Mouse (Mus musculus): ENCODE measurements at regions not wholly inside any gene's neighbourhood (a gene's known extent, or its start where the extent isn't known, plus 50 kb on each side); places are given as distances from the start of the nearest gene placed in this dataset.

DNA sequence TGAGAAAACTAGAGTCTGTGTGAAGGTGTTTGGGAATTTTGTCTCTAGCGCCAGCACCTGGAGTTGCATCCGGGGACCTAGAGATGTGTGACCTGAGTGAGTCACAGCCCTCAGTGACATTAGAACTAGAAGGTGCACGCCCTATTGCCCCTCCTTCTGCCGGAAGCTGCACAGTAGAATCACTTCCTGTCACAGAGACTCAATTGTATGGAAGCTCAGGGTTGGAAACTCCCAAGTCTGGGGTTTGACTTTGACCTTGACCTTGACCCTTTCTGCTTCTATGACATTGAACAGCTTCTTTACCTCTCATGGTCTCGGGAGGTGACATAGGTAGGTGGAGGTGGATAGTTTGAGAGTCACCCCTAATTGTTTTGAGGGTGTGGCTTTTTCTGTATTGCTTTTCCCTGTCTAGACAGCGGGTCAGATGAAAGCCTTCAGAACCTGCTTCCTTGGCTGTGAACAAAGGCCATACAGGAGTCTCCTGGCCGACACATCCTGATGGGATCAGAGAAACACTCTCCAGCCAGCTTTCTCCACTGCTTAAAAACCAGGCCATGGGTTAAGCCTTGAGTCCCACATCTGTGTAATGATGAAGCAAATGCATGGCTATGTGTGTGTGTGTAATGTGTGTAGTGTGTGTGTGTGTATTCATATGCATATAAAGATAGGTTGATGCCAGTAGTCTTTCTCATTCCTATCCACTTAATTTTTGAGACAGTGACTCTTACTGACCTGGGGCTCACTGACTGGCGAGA, 328.7 kb downstream of the Gm45692 start:
- no peak for DNase-seq

DNA sequence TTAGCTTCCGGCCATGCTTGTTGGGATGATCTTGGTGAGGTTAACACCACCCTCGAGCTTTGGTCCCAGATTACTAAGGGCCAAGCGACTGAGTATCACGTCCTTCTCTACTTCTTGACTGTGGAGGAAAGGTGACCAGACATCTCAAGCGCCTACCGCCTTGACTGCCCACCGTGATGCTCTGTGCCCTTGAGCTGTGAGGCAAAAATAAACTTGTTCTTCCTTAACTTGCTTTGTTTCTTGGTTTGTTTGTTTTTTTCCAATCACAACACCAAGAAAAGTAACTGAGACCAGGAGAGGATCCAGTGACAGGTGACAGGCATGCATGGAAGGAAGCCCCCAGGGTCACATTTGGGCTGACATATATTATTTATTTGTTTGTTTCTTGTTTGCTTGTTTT, 330.0 kb downstream of the Gm45692 start:
- DNase-seq, result no peak

DNA sequence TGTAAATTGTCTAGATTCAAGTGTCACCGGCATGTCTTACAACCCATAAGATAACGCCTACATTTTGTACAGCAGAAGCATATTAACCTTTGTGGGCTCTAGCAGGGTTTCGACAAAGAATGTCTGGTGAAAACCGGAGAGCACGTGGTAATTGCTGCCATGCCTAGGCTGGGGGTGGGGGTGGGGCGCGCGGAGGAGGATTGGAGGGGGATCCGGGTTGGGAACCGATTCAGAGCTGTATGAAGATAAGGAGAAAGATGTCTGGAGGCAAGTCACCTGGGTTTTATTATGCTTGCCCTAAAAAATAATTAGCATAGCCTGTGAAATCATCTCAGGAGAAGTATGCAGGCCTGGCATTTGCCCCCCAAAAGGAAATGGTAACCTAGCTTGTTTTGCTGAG, 331.2 kb downstream of the Gm45692 start:
- DNase-seq, result no peak

DNA sequence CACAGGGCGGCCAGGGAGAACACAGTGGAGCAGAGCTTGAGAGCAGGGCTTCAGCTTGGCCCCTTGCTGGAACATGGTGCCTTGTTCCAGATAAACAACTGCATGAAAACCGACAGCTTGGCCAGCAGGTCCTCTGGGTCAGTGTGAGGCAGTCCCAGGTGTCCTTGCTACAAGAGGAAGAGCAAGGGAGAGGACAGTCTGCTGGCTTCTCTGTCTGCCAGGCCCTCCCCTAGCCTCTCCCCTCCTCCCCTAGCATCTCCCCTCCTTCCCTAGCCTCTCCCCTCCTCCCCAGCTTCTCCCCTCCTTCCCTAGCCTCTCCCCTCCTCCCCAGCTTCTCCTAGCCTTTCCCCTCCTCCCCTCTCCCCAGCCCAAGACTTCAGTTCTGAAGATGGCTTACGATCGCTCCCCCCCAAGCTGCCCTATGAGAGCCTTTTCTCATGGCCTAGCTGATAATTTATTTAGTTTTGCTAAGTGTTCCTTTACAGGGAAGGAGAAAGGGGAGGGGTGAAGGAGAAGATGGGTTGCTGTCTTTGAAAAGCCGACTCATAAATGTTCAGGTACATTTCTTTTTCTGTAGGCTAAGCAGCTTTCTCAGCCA, 333.7 kb downstream of the Gm45692 start:
- no peak for DNase-seq

DNA sequence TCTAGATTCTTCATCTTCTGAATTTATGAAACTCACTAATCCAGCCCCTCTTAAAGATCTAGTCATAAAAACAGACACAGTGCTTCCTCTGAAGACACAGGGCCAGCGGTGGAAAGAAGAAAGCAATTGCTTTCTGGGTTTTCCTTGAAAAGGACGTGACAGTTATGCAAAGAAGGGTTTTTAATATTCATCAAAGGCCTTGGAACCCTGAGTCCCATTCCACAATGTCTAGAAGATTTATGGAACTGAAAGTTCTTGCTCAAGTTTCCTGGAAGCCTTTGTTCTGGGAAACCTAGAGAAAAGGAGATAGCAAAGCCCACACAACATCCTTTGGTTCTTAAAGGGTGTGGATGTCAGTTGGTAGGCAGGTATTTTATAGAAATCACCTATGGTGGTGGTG, 346.0 kb downstream of the Gm45692 start:
- no peak for DNase-seq

DNA sequence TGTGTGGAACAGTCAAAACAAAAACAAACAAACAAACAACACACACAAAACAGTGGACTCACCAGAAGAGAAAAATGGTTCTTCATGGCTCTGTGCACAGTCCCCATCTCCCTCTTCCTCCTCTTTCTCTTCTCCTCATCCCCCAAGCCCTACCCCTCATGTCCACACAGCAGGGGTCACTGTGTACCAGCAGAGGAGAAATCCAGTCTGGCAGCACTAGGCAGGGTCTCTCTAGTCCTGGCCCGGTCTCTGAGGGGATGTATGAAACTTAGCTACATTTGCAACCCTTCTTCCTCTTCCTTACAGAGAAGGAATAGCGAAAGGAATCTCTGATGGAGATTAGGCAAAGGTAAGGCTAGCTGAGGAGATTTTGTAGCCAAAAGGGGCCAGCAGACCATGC, 349.1 kb downstream of the Gm45692 start:
- DNase-seq, result no peak

DNA sequence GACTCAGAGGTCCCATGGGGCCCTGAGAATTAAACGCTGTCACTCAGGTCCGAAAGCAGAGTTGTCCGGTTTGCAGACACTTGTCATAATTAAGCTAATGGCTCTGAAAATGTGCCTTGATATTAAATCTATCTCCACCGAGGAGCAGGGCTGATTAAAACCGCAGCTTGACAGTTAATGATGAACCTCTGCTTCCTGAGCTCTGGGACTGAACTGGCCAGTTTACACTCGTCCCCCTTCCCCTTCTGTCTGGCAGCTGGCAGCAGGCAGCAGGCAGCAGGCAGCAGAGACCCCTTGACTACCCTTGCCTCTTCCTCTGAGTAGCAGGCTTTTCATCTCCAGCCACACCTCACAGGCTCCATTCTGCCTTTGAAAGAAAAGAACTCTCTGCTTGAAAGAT, 350.4 kb downstream of the Gm45692 start:
- DNase-seq, result no peak

DNA sequence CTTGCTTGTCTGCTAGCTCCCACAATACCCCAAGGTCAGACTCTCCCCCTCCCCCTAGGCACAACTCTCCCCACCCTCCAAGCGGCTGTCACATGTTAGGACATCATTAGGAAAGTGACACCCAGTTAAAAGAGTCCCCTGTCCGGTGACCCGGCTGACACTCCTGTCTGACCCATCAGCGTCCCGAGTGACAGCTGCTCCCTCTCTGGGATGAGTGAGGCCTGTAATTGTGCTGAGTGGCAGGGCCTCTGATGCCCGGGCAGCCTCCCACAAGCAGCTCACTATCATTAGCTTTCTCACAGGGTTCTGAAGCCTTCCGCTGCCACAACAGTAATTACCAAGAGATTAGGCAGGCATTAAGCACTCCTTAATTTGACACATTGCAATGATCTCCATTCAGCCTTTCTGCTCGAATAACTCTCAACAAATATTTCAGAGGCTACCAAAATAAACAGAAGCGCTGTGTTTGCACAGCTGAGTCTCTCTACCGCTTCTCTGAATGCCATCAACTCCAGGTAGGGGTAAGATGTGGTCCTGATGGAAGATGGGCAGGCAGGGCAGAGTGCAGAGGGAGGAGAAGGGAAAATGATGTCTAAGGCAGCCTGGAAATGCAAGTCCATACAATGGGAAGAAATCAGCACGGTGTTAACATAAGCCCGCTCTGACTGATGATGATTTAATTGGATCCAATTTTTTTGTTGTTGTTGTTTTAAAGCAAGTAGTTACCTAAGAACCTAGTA, 352.6 kb downstream of the Gm45692 start:
- DNase-seq, result no peak

DNA sequence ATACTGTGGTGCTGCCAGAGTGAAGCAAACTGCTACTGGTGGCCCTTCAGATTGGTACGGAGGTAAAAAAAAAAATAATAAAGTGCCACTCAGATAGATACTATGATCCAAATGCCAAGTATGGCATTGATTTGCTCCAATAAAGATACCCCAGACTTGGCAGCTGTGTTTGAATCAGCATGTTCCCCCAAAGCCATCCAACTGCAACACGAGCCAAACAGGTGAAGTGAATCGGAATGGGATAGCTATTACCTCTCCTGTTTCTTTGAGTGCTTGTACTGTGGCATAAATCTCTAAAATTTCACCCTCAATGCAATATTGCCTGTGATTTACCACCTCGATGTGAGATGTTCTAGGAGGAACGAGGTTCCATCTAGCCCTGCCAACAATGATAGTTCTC, 365.4 kb downstream of the Gm45692 start:
- no peak for DNase-seq

DNA sequence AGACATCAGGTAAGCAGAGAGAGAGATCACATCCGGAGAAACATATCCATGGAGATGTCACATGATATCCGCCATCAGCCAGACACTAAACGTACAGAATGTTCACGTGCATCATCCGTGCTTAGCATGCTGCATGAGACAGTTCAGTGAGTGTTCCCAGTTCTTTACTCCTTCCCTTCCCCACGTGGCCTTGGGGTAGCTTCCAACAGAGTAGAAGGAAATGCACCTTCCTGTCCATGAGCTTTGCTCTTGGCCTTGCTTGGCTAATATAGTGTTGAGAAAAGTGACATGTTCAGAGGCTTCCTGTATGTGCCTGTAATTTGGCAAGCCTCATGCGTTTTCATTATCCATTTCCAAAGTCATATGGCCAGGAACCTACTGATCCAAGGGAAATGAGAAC, 368.5 kb downstream of the Gm45692 start:
- no peak for DNase-seq

DNA sequence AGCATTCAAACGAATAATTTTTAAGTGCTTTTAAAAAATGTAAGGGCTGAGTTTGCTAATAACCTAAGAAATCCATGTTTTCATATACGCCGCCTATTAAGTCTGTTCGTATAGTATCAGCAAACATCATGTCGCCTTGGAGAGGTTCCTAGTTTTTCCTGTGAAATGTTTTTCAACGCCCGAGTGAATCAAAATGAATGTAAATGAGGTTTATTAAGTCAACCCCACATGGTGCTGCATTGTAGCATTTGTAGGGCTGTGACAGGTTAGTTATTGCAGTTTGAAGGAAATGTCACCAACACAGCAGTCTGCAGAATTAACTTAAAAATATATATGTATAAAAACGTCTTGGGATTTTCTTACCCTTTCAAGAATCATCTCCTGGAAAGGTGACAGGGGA, 369.3 kb downstream of the Gm45692 start:
- DNase-seq, result no peak

DNA sequence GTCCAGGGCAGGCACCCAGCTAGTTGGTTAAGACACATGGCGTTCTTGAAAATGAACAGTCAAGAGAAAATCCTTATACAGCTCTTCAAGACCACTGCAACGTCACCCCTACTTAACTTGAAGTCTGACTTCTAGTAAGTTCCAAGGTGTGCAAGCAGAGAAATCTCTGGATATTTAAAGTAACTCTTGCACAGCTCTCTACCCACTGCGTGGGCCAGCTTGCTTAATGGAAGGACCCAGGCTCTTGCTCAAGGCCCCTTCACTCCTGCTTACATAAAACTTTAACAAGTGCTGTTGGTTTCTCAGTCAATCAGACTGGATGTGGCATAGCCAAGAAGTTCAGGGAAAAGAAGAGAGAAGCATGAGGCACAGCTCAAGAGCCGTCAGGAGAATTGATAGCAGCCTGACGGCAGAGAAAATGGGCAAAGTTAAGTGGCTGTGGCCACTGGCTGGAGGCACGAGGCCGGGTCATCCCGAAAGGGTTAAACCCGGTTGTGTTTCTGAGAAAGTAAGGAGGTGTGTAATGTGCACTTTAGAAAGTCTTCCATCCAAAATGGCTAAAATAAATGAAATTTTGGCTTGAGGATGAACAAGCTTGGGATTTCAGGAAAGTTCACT, 382.0 kb downstream of the Gm45692 start:
- no peak for DNase-seq

DNA sequence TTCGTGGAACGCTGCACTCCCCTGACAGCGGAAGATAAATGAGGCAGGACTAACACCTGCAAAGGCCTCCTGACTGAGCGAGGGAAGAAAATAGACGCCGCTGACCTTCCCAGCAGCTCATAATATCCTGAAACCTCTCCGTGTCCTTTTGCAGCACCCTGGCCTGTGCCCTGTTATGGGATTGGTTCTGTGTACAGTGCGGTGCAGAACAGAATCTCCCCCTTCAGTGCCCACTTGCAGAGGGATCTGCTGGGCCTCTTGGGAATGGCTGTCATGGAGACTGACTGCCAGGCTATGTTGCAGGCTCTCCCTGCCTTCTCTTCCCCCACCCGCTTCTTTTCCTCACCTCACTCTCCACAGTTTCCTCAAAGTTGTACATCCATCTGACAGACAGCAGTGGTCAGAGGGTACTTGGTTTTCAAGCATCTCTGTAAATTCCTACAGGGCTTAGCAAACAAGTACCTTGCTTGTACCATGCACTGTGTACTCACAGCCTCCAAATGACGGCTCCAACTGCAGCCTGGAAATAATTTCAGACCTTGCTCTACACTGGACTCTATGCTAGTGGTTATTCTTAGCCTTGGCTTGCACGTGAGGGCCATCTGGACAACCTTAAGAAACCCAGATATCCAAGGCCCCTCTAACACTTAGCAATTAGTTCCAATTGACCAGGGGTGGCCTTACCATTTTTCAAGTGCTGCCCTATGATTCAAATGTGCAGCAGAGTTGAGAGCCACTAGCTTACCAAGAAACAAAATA, 382.7 kb downstream of the Gm45692 start:
- no peak for DNase-seq

DNA sequence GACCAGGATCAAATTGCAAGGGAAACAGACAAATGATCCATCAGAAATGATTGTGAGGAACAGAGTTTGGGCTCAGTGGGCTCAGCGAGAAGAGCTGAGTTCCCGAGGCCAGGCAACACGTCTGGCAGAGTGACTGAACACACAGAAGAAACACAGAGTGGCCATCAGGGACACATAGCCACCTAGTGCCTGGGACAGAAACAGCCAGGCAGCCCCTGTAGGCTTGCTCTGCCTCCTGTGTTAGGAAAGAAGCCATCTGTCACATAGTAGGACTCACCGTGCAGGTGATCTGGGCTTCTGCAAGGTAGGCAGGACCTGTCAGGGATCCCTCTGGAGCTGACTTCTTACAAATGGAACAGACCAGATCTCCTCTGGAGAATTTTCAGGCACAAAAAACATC, 383.4 kb downstream of the Gm45692 start:
- no peak for DNase-seq

DNA sequence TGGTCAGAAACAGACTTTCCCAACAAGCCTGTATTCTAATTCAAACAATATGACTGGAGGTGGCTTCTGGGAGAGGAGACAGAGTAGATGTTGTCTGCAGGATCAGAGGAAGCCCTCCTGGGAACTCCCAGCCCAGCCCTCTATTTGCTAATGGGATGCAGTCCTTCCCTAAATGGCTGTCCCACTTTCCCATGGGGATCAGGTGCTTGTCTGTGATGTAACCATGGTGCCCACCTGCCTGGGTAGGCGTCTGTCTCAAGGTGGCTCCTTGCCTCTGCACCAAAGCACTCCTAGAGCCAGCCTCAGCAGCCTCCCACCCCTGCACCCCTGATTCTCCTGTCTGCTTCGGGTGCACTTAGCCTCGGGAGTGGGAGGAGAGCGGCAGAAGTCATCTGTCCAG, 384.6 kb downstream of the Gm45692 start:
- DNase-seq, result no peak

DNA sequence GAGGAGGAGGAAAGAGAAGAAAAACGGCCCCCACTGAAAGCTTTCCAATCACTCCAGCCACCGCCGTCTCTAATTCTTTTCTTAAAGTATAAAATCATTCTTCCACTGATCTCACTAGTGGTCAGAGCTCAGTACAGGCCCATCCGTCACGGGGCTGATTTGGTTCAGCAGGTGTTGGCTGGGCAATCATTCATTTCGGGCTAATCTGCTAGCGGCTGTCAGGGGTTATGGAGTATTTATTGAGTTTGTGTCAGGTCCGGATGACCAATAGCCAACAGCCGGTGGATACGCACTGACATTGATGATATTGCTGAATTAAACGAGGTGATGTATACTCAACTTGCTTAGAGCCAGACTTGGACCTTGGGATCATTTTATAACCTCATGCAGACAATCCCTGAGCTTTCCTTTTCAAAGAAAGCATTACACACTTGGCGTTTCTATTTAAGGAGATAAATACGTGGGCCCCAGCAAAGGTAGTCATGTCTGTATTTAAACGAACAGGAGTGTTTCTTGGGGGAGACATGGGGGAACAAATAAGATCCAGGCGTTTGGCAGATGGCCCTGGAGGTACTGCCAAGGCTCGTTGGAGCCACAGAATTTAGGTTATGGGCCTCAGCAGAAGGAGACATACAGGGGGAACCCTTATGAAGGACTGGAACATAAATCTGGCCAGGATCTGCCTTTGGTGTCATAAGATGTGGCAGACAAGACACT, 385.1 kb downstream of the Gm45692 start:
- no peak for DNase-seq

DNA sequence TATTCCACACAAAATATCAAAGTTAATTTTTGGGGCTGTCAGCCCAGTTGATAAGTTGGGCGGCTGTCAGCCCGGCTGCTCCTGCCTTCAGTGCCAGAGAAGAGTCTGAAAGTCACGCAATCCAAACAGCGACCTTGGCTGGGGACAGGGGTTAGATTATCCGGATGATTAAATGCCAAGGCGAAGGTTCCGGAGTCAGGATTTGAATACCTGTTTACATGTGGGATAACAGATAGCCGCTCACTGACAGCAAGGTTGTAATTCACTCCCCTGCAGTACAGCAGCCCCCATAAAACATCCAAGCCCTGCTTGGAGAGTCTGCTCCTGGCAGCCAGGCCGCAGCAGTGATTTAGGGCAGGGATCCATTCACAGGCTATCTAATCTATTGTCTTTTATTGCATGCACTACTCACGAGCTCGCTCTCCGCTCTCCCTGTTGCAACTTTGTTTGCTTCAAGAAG, 388.3 kb downstream of the Gm45692 start:
- no peak for DNase-seq

DNA sequence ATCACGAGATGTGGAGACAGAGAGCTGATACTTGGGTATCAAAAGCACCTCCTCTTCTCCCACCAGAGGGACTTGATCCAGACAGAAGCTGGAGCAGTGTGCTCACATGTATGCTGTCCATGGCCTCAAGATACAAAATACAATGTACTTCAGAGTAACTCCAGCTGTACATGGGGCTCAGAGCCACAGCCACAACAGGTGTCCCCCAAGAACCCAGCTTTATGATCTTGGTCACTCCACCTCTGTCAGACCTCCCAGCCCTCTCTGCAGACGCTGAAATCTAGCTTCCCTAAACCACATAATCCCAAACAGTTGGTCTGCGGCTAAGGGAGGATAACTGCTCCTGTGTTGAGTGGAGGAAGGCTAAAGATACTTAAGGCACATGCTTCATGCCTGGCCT, 389.9 kb downstream of the Gm45692 start:
- DNase-seq, result no peak

DNA sequence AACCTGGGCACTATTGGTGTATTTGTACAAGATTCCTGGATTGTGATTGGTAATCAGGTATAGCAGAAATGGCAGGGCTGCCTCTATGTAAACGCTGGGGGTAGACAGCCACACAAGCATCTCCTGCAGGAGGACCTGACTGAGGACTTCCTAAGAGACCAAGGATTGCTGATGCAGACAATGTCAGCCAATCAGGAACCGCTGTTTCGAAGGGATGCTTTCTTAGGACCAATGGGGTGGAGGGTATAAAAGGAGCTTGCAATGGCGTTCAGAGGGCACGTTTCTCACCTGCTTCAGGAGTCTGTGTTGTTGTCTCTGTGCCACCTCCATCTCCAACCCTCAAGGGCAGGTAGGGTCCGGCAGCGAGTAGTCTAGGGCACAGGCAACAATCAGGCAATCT, 393.7 kb downstream of the Gm45692 start:
- no peak for DNase-seq

DNA sequence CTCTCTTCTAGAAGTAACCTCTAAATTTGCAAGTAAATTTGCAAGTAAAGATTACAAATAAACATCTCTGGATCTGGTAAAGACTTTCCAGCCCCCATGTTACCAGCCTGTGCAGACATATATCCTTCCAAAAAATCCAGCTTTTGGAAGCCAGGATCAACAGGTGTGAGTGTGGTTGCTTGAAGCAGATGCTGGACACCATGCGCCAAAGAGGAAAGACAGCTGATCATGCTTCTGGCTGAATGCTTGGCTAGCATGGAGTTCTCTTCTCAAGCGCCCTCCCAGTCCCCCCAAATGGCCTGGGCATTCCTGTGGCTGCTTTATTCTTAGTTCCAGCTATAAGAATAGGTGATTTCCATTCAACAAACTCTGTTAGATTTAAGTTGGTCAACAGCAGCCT, 404.9 kb downstream of the Gm45692 start:
- DNase-seq, result no peak

DNA sequence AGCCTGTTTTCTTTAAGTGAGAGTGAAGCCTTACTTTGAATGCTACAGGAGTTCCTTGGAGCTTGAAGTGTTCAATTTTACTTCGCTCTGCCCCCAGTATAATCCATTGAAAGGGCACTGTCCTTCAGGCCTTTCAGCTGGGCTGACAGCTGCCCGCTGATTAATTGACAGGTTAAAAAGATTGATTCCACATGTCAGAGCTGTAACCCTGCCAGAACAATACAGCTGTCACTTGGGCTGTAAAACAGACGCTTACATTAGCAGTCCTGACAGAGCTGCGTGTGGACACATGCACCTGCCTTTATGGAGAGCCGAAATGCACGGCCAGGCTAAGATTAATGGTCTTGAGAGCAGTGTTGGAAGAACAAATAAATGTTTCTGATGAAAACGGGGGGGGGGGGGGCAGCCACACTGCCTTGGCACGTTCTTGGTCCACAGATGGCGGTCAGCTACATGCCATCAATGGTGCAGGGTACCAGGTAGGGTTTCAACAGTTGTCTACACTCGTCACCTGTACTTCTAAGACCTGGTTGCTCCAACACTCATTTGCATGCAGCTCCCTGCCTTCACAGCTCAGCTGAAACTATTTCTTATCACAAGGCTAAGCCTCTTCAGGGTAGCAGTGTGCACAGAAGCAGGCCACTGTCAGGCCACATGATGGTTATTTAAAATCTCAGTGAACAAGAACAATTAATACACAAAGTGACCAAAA, 407.3 kb downstream of the Gm45692 start:
- DNase-seq, result no peak

DNA sequence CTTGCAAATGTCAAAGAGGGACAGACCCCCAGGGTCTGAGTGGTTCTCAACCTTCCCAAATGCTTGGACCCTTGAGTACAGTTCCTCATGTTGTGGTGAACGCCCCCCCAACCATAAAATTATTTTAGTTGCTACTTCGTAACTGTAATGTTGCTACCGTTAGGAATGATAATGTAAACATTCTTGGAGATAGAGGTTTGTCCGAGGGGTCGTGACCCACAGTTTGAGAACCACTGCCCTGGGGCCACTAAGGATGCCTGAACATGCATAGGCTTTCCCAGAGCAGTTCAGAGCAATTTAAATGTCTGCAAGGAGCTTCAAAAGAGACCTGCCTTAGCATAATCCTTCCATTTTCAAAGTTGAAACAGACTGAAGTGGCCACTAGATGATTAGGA, 407.8 kb downstream of the Gm45692 start:
- DNase-seq, result no peak

Data from thymus, postnatal 36 days (tissue).